Mouse (Mus musculus) adrenal gland, postnatal 36 days (tissue): Measurements from ENCODE around the gene Rps6ka5. TPM values are rescaled to one million over a fixed set of nuclear protein-coding genes. Genes with fewer than 3 reads are reported as not detected.

Source experiments
- DNase-seq, 2 experiments: peaks; one replicate each; pipeline ENCODE4 v3.0.0; 2021; ENCODE audit warnings: mixed read lengths in 1 of 2
- total RNA-seq, 2 experiments: library from RNA; stranded (reverse); gene quantifications; 2 replicates each; pipeline ENCODE4 v1.2.3; 2021

Rps6ka5 gene
- total RNA-seq, 2 experiments from 2014 or later, result 4.1 to 8.2 TPM

GRCm38 (mm10) chr12:100594700-100595099 lies 132.1 kb downstream of the Rps6ka5 start:
- no peak for DNase-seq

DNA sequence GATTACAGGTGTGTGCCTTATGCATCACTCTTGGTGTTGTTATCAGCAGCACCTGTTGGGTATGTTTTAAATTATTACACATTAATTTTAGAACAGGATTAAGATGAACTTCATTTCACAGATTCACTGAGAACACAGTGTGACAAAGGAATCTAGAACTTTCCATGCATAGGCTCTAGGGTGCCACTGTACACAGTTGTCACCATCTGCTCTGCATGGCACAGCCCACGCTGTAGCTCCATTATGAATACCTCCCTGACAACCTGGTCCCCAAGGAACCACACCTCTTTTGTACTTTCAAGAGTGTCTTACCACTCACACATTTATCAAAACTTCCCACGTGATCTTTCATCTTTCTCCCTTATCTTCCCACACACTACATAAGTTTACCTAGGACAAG lies 140.2 kb downstream of the Rps6ka5 start:
- no peak for DNase-seq

DNA sequence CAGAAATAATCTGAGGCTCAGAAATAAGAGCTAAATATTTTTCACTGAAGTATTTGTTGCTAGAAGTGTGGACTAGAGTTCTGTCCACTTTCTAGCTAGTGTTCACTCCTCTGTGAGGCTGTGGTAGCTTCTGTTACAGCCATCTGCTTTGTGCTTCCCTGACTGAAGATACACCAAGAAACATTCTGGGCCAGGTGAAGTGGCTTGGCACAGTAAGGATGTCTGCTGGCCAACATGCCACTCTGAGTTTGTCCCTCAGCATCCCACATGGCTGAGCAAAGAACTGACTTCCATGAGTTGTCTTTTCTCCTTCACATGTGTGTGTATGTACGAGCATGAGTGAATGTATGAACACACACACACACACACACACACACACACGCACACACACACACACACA lies 147.6 kb downstream of the Rps6ka5 start:
- DNase-seq, result no peak

- DNase-seq, result peak in 1 of 2 experiments; percentile 49
These were observed 148.5 kb downstream of the Rps6ka5 start for GRCm38 (mm10) chr12:100578291-100578690.

DNA sequence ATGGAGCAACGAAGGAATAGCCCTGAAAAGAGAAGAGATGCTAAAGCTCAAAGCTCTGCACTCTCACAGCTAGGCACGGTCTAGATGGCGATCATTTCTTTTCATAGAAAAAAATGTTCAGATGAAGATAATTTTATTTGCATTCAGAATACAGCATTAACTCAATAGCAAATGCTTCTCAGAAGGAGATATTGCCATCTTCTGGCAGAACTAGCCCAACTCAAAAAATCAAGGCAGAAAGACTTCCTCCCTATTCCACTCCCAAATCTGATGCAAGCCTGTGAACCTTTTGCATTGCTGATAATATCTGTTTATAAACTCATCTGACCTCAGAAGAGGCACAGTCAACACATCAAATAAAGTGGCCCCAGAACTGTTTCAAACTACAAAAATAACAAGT lies 151.0 kb downstream of the Rps6ka5 start:
- peak in 1 of 2 experiments; percentile 9 for DNase-seq

DNA sequence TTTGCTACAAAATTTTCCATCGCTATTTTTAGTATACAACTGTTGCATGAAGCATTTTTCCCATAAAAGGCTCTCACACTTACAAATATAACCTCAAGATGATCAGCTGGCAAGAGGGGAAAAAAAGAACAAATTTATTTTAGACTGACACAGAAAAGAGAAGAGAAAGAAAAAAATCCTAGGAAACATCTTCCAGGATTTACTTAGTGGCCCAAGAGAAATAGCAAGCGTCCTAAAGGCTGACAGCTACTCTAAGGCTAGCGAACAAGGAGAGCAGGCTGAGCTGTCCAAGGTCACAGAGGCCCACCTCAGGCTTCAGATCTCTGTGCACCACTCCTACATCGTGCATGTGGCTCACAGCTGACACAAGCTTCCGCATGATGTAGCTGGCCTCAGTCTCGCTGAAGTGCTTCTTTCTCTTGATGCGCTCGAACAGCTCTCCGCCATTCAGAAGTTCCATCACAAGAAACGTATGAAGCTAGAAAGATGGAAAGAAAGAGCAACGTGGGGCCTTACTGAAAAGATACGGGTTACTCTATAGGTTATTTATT lies 156.2 kb downstream of the Rps6ka5 start:
- DNase-seq, result no peak

- DNase-seq, result no peak
These were observed 158.0 kb downstream of the Rps6ka5 start for GRCm38 (mm10) chr12:100568831-100569230.

GRCm38 (mm10) chr12:100568105-100568504 lies 158.7 kb downstream of the Rps6ka5 start:
- no peak for DNase-seq

DNA sequence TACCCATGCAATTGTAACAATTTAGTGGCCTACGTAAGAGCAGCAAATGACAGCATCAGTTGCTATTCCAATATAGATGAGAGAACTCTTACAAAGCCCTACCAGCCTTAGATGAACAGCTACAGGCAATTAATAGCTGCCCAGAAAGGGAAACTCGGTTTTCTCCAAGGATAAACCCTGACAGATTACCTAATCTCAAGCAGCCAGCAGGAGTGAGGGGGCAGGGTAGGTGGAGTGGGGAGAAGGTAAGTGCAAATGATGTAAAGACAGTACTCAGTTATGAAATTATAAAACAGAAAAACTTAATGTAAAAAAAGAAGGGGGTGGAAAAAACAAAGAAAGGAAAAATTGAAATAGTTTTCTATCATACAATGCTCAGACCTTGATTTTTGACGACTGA lies 159.2 kb downstream of the Rps6ka5 start:
- DNase-seq, result no peak

GRCm38 (mm10) chr12:100553675-100554074 lies 173.1 kb downstream of the Rps6ka5 start:
- no peak for DNase-seq

- no peak for DNase-seq
These were observed 174.8 kb downstream of the Rps6ka5 start for GRCm38 (mm10) chr12:100551972-100552371.

- DNase-seq, result no peak
These were observed 182.6 kb downstream of the Rps6ka5 start for GRCm38 (mm10) chr12:100544194-100544567.

- no peak for DNase-seq
These were observed 183.2 kb downstream of the Rps6ka5 start for GRCm38 (mm10) chr12:100543437-100544193.

- no peak for DNase-seq
These were observed 184.3 kb downstream of the Rps6ka5 start for GRCm38 (mm10) chr12:100542494-100542893.

DNA sequence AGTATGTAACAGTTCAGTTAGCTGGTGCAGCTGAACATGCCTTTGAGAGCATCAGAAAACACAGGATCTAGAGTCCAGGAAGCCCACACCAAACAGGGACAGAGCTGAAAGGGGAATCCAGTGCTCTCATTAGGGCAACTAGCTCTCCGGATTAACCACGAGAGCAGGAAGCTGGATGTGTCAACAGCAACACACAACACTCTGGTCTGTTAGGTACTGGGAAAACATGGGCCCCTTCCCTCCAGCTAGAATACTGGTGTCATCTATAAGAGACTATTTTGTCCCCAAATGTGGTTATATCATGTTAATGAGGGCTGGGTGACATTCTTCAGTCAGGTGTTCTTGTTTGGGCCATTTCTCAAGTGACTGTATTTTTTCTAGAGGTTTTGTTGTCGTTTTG lies 184.7 kb downstream of the Rps6ka5 start:
- no peak for DNase-seq

DNA sequence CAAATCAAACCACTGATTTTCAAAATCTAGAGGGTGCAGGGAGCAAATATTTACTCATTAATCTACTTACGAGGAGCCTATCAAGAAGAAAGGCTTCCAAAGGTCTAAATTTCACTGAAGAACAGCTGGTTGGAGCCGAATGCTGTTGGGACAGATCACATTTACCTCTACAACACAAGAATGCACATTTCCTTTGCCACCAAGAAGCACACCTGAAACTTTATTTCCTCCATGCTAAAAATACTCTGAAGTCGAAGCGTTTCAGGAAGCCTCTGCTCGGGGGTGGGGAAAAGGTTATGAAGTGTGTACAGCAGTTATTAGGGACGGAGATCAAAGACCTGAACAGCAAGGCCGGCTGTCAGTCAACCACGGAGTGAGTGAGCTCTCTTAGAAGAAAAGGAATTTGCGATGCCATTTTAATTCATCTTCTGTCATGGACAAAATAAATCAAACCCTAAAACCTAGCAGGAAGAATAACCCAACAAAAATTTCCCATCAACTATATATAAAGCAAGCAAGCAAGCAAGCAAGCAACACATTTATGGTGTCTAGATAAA lies 187.5 kb downstream of the Rps6ka5 start:
- peak in 1 of 2 experiments; percentile 38 for DNase-seq

- peak; percentile 39 to 53 for DNase-seq
These were observed 188.2 kb downstream of the Rps6ka5 start for GRCm38 (mm10) chr12:100538445-100539157.

DNA sequence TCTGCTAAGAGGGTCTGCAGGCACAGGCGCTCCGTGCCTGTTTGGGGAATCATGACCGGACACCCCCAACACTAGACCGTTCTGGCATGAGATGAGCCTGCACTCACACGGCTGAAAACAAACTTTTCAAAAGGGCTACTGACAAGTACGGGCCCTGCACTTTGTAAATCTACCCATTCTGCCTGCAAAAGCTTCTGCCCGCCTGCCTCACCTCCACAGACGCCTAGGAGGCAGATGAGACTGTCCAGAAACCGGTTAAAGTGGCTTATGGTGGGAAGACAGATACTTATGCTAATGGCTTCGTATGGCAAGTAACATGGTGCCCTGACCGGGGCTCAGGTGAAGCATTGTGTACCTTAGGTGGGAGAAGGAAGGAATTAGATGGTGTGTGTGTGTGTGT lies 189.7 kb downstream of the Rps6ka5 start:
- no peak for DNase-seq

DNA sequence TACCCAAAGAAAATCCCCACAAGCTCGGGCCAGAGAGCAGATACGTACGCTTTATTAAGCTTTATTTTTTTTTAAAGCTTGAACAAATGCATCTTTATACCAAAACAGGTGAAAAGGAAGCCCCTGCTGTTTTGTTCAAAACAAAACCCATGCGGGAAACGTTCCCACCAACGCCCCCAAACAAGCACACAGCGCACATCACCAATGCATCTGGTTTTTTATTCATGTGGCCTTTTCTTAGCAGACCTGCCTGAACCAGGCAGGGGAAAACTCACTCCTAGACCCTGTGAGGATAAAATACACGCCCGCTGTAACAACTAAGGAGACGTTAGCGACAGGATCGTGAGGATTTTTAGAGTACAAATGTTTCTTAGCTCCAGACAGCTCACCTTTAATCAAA lies 191.8 kb downstream of the Rps6ka5 start:
- no peak for DNase-seq

DNA sequence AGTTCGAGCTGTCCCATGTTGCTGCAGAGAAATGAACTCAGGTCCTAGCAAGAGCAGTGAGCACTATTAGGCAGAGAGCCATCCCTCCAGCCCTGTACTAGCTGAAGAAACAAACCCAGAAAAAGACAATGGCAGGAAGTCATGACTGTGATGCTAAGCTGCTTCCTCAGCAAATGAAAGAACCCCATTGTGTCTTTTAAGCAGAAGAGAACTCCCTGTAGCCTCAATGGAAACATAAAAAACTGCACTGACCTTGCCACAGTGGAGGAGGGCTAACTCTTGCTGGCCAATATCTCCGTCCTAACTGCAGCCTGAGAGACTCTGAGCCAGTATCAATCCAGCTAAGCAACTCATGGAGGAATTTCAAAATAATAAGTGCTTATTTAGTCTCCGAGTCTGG lies 192.8 kb downstream of the Rps6ka5 start:
- DNase-seq, result no peak

- no peak for DNase-seq
These were observed 193.6 kb downstream of the Rps6ka5 start for GRCm38 (mm10) chr12:100533209-100533608.

GRCm38 (mm10) chr12:100531740-100532139 lies 195.0 kb downstream of the Rps6ka5 start:
- no peak for DNase-seq

GRCm38 (mm10) chr12:100530871-100531270 lies 195.9 kb downstream of the Rps6ka5 start:
- DNase-seq, result no peak
